Mouse (Mus musculus) stomach, postnatal 0 days (tissue): Measurements from ENCODE around the gene Cdc42ep4.

Experiments used
- CTCF ChIP-seq: IDR thresholded peaks from 2 replicates; pipeline ENCODE4 v1.5.1; 2016; ENCODE audit warnings: antibody characterized with exemption, low read depth, mild to moderate bottlenecking, moderate library complexity
- EP300 ChIP-seq: optimal IDR thresholded peaks from 2 replicates; pipeline ENCODE3; 2016; ENCODE audit warnings: antibody characterized with exemption

DNA sequence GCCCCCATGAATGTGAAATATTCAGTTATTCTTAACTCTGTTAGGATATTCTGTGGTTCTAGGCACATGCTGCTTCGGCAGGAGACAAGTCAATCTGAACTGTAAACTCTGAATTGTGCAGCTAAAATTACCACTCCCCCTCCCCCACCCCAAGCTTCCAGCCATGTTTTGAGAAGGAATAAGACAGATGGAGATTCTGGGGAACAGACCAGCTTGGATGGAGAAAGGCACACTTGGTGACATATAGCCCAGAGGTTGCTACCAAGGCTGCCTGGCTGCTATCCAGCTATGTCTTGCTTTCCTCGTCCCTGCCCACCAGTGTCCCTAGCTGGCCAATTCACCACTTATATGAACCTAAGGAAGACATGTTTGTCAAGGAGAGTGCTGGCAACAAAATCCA is 30.3 kb upstream of the Cdc42ep4 start:
- no peak for TF ChIP-seq EP300
- TF ChIP-seq CTCF: no peak
